Mouse (Mus musculus) stomach, postnatal 0 days (tissue): ENCODE measurements at regions not wholly inside any gene's neighbourhood (a gene's known extent, or its start where the extent isn't known, plus 50 kb on each side); places are given as distances from the start of the nearest gene placed in this dataset.

Experiments used
- CTCF ChIP-seq: IDR thresholded peaks from 2 replicates; pipeline ENCODE4 v1.5.1; 2016; ENCODE audit warnings: antibody characterized with exemption, low read depth, mild to moderate bottlenecking, moderate library complexity
- EP300 ChIP-seq: optimal IDR thresholded peaks from 2 replicates; pipeline ENCODE3; 2016; ENCODE audit warnings: antibody characterized with exemption

DNA sequence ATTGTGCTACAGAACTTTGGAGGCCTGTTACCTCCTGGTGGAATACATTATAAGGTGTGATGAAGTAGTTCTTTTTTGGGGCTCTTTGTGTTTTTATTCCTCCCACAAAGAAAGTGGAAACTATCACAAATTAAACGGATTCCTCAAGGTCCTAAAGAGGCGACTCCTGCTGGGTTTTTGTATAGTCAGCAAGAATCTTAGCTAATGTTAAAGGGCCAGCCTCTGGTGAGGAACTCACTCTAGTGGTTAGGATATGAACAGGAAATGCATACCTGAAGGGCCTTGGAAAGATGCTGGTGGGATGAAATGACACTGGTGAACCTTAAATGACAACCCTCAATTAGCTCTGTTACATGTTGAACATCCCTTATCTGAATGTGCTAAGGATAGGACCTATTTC is 120.3 kb upstream of the Klf7 start:
- no peak for TF ChIP-seq EP300
- no peak; the same call in 1 of the 2 replicates for TF ChIP-seq CTCF
